Mouse (Mus musculus) limb, embryonic 11.5 days (tissue): Measurements from ENCODE around the gene Gp9. TPM values are rescaled to one million over a fixed set of nuclear protein-coding genes. Genes with fewer than 3 reads are reported as not detected.

ENCODE experiments used
- ATAC-seq: fragments of 200-750 bp; cut with Nextera tagmentation; 2 replicates; pipeline ENCODE4 v1.8.0; 2017; ENCODE audit warnings: low read depth; ENCODE audit not compliant: insufficient number of reproducible peaks, low FRiP score, low TSS enrichment
- DNase-seq: peaks from one replicate; pipeline ENCODE4 v3.0.0-alpha.2; 2015; ENCODE audit warnings: low spot score
- H3K27ac ChIP-seq: fragments of 300-500 bp; sonication (generic); replicated peaks from 2 replicates; pipeline ENCODE4 v1.5.1; 2014; ENCODE audit warnings: low read depth, mild to moderate bottlenecking, low read length
- H3K27me3 ChIP-seq: fragments of 300-500 bp; sonication (generic); 2 replicates; pipeline ENCODE4 v1.6.1; 2014; ENCODE audit warnings: mild to moderate bottlenecking, low read length, mixed read lengths; ENCODE audit not compliant: control insufficient read depth, insufficient read depth
- H3K36me3 ChIP-seq: fragments of 300-500 bp; sonication (generic); 2 replicates; pipeline ENCODE4 v1.6.1; 2014; ENCODE audit warnings: mild to moderate bottlenecking, low read length, moderate library complexity, mixed read lengths; ENCODE audit not compliant: control insufficient read depth, insufficient read depth
- H3K4me1 ChIP-seq: fragments of 300-500 bp; sonication (generic); 2 replicates; pipeline ENCODE4 v1.6.1; 2014; ENCODE audit warnings: low read length, mixed read lengths; ENCODE audit not compliant: control insufficient read depth, insufficient read depth
- H3K4me2 ChIP-seq: fragments of 300-500 bp; sonication (generic); 2 replicates; pipeline ENCODE4 v1.6.1; 2014; ENCODE audit warnings: low read depth, mild to moderate bottlenecking, moderate library complexity; ENCODE audit not compliant: severe bottlenecking
- H3K4me3 ChIP-seq: fragments of 300-500 bp; sonication (generic); 2 replicates; pipeline ENCODE4 v1.5.1; 2014; ENCODE audit warnings: low read depth, low read length
- H3K9ac ChIP-seq: fragments of 300-500 bp; sonication (generic); 2 replicates; pipeline ENCODE4 v1.6.1; 2014; ENCODE audit warnings: mild to moderate bottlenecking, low read length
- H3K9me3 ChIP-seq: fragments of 300-500 bp; sonication (generic); 2 replicates; pipeline ENCODE4 v1.6.1; 2016; ENCODE audit warnings: low read length; ENCODE audit not compliant: control insufficient read depth
- WGBS: fragments of 180-500 bp; shearing (Covaris S2); extraction: QIAGEN DNeasy Blood & Tissue Kit; methylation state at CpG from one replicate; pipeline ENCODE4 v1.1.7; 2014; 5-methylcytosine and 5-hydroxymethylcytosine counted together
- polyA plus RNA-seq: library from polyadenylated mRNA; unstranded; fragments of >200 nt; fragmentation: Nextera tagmentation; extraction: Ambion mirVana; gene quantifications from 2 replicates; pipeline ENCODE4 v1.2.1, GENCODE M21; 2014

The Gp9 gene
- polyA plus RNA-seq, 1 experiment from 2014 or later = 2.0 TPM

- Histone ChIP-seq H3K36me3 (no peaks in the 10 kb centered on the region), H3K9ac (no peak overlapping the region), H3K27ac (no peak overlapping the region), H3K9me3 (no peaks in the 10 kb centered on the region), H3K27me3 (peaks cover 51% of the 10 kb centered on the region), H3K4me1 (peaks cover 9% of the 10 kb centered on the region), H3K4me2 (no peak overlapping the region), H3K4me3 (no peak overlapping the region)
- WGBS = 72% methylated on average over 5 of the region's 5 CpGs
- DNase-seq (no peak), ATAC-seq (no peak)
Measured at GRCm38 (mm10) chr6:87734136-87734535, 43.7 kb upstream of the Gp9 start.

GRCm38 (mm10) chr6:87736923-87737322 is 40.9 kb upstream of the Gp9 start:
- 82% methylated on average over 4 of the region's 4 CpGs for WGBS
- no peak overlapping the region for H3K4me3 ChIP-seq
- ATAC-seq (no peak), DNase-seq (no peak)
- no peak overlapping the region for H3K4me2 ChIP-seq
- peaks cover 23% of the 10 kb centered on the region for H3K27me3 ChIP-seq
- no peak overlapping the region for H3K9ac ChIP-seq
- H3K36me3 ChIP-seq = no peaks in the 10 kb centered on the region
- H3K27ac ChIP-seq = no peak overlapping the region
- no peaks in the 10 kb centered on the region for H3K9me3 ChIP-seq
- peaks cover 3% of the 10 kb centered on the region; the same call in 1 of the 2 replicates for H3K4me1 ChIP-seq

- DNase-seq = no peak
- ATAC-seq = no peak
- Histone ChIP-seq H3K36me3 (no peaks in the 10 kb centered on the region), H3K9me3 (no peaks in the 10 kb centered on the region), H3K9ac (no peak overlapping the region), H3K4me2 (no peak overlapping the region), H3K27ac (no peak overlapping the region), H3K4me3 (no peak overlapping the region), H3K4me1 (no peaks in the 10 kb centered on the region), H3K27me3 (peaks cover 12% of the 10 kb centered on the region)
- WGBS = 65% methylated on average over 4 of the region's 4 CpGs
Measured at GRCm38 (mm10) chr6:87737921-87738626, 39.8 kb upstream of the Gp9 start.

- Histone ChIP-seq H3K36me3 (no peaks in the 10 kb centered on the region), H3K4me1 (no peaks in the 10 kb centered on the region), H3K9me3 (no peaks in the 10 kb centered on the region), H3K4me2 (no peak overlapping the region), H3K27ac (no peak overlapping the region), H3K9ac (no peak overlapping the region), H3K4me3 (no peak overlapping the region), H3K27me3 (no peaks in the 10 kb centered on the region)
- ATAC-seq (no peak), DNase-seq (no peak)
- 51% methylated on average over 6 of the region's 6 CpGs for WGBS
Measured at GRCm38 (mm10) chr6:87739898-87740297, 38.0 kb upstream of the Gp9 start.

- DNase-seq (no peak), ATAC-seq (no peak)
- H3K27me3 ChIP-seq = no peaks in the 10 kb centered on the region
- H3K9ac ChIP-seq = no peak overlapping the region
- H3K4me3 ChIP-seq = no peak overlapping the region
- no peak overlapping the region for H3K4me2 ChIP-seq
- no peak overlapping the region for H3K27ac ChIP-seq
- no peaks in the 10 kb centered on the region for H3K36me3 ChIP-seq
- H3K4me1 ChIP-seq = no peaks in the 10 kb centered on the region
- no peaks in the 10 kb centered on the region for H3K9me3 ChIP-seq
Measured at GRCm38 (mm10) chr6:87740496-87740895, 37.4 kb upstream of the Gp9 start.

- no peaks in the 10 kb centered on the region for H3K36me3 ChIP-seq
- DNase-seq = no peak
- H3K27me3 ChIP-seq = no peaks in the 10 kb centered on the region
- H3K27ac ChIP-seq = no peak overlapping the region
- no peak overlapping the region for H3K4me2 ChIP-seq
- ATAC-seq = no peak
- no peak overlapping the region for H3K9ac ChIP-seq
- no peaks in the 10 kb centered on the region for H3K4me1 ChIP-seq
- no peaks in the 10 kb centered on the region for H3K9me3 ChIP-seq
- H3K4me3 ChIP-seq = no peak overlapping the region
- 89% methylated on average over 8 of the region's 8 CpGs for WGBS
Measured at GRCm38 (mm10) chr6:87741978-87742377, 35.9 kb upstream of the Gp9 start.

GRCm38 (mm10) chr6:87742804-87743203 is 35.1 kb upstream of the Gp9 start:
- H3K4me3 ChIP-seq = no peak overlapping the region
- H3K27me3 ChIP-seq = no peaks in the 10 kb centered on the region
- 86% methylated on average over 5 of the region's 5 CpGs for WGBS

GRCm38 (mm10) chr6:87743281-87743680 is 34.6 kb upstream of the Gp9 start:
- WGBS = 80% methylated on average over 5 of the region's 5 CpGs
- H3K4me2 ChIP-seq = no peak overlapping the region
- no peak overlapping the region for H3K27ac ChIP-seq
- no peak overlapping the region for H3K4me3 ChIP-seq
- no peaks in the 10 kb centered on the region for H3K27me3 ChIP-seq
- H3K9ac ChIP-seq = no peak overlapping the region
- no peaks in the 10 kb centered on the region for H3K36me3 ChIP-seq
- ATAC-seq (no peak), DNase-seq (no peak)
- H3K4me1 ChIP-seq = no peaks in the 10 kb centered on the region
- H3K9me3 ChIP-seq = no peaks in the 10 kb centered on the region

More at GRCm38 (mm10) chr6:87742804-87743203, 35.1 kb upstream of the Gp9 start:
- H3K27ac ChIP-seq = no peak overlapping the region
- H3K4me2 ChIP-seq = no peak overlapping the region
- no peak for DNase-seq
- no peak overlapping the region for H3K9ac ChIP-seq
- no peaks in the 10 kb centered on the region for H3K36me3 ChIP-seq
- no peaks in the 10 kb centered on the region for H3K9me3 ChIP-seq
- no peak for ATAC-seq
- H3K4me1 ChIP-seq = no peaks in the 10 kb centered on the region

GRCm38 (mm10) chr6:87744632-87745031 is 33.2 kb upstream of the Gp9 start:
- ATAC-seq (no peak), DNase-seq (no peak)

More at GRCm38 (mm10) chr6:87744632-87745031, 33.2 kb upstream of the Gp9 start:
- Histone ChIP-seq H3K4me2 (no peak overlapping the region), H3K9ac (no peak overlapping the region), H3K27me3 (no peaks in the 10 kb centered on the region), H3K4me3 (no peak overlapping the region), H3K36me3 (no peaks in the 10 kb centered on the region), H3K9me3 (no peaks in the 10 kb centered on the region), H3K4me1 (no peaks in the 10 kb centered on the region), H3K27ac (no peak overlapping the region)
- 85% methylated on average over 3 of the region's 3 CpGs for WGBS
